Mouse (Mus musculus): Measurements from ENCODE around the gene Ifitm3.
A peak's percentile ranks its signal among the peaks of the same experiment; 100 is the strongest.
"Not testable (repeated sequence)": the region's sequence is repeated elsewhere in the genome, so short reads cannot be mapped to it uniquely, and the experiment has no call there.

Gene Ifitm3

DNA sequence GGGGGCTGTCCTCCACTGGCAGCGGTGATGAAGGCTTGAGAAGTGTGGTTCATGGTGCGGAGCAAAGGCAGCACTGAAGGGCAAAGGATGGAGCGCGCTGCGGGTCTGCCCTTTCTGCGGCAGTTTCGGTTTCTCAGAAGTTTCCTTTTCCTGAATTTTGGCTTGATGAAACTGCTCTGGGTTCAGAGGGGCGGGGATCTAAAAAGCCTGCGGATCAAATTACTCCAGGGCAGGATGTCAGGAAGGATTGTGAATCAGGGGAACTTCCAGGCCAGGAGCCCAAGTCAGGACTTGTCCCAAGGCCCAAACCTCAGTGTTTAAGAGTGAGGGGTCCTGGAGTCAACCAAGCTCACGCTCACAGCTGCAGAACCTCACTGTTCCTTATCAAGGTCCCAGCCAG is at the start of gene Ifitm3:
TSS of gene Ifitm3 (minus strand) at position 178 of the 400 bp plus-strand sequence.
- DNase-seq (ENCODE audit: low read depth, low spot score), result no peak

DNA sequence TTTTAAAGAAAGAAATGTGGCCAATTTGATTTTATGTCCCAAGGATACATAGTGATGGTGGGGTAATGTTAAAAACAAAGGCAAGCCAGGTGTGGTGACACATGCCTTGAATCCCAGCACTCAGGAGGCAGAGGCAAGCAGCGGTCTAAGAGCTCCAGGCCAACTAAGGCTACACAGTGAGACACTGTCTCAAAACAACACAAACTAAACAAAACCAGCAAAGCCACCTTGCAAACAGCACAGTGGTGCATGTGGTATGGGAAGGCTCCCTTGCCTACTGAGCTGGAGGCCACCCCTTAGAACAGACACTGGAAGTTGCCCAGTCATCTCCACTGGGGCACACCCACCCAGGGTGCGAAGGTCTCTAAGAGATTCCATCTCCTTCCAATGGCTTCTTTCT is 49.4 kb upstream of the Ifitm3 start:
- DNase-seq (ENCODE audit: low read depth, low spot score), result no peak

DNA sequence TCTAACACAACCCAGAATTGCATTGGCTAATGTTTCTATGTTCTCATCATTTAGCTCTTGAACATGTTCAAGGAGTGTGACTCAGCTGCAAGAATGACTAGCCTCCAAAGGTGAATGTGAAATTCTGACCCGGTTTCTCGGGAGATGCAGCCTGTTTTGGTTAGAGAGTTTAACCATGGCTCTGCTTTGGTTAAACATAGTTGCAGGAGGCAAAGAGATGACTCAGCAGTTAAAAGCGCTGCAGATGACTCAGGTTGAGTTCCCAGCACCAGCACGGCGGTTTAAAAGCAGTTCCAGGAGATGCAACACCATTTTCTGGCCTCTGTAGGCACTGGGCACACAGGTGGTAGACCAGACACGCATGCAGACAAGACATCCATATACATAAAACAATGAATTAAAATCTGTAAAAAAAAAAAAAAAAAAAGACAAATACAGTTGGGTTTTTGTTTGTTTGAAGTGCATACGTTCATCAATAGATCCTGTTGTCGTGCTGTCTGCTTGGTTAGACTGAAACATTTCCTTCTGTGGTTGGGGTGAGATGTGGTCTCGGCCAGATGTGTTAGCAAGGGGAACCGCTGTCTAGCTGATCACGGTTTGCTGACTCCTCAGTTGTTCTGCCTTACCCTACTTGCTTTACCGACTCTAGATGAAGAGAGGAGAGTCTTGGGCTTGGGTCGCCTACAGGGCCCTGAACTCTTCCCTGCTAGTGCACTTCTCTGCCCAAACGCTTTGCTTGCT is 48.2 kb upstream of the Ifitm3 start:
- peak; percentile 52 for DNase-seq (ENCODE audit: low read depth, low spot score)

GRCm38 (mm10) chr7:141057541-141057940 is 47.0 kb upstream of the Ifitm3 start:
- DNase-seq (ENCODE audit: low read depth, low spot score), result no peak

DNA sequence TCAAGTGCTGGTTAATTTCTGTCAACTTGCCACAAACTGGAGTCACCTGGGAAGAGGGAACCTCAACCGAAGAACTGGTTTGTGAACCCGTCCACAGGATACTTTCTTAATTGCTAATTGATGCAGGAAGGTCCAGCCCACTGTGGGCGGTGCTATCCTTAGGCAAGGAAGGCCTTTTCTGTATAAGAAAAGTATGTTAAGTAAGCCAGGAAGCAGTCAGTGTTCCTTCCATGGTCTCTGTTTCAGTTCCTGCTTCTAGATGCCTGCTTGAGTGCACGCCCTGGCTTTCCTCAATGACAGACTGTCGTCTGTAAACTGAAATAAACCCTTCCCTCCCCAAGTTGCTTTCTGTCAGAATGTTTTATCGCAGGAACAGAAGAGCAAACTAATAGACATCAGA is 46.4 kb upstream of the Ifitm3 start:
- peak; percentile 57 for DNase-seq (ENCODE audit: low read depth, low spot score)

DNA sequence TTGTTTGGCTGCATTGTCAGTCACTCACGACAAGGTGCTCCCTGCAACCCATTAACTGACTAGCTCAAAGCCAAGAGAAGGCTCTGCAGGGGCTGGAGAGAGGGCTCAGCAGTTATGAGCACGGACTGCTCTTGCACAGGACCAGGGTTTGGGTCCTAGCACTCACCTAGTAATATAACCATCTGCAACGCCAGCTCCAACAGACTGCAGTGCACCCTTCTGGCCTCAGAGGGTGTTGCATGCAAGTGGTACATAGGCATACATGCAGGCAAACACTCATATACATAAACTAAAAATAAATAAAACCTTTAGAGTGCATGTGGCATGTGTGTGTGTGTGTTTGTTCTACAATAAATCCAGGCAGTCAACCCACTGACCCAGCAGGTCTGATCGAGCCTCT is 45.2 kb upstream of the Ifitm3 start:
- DNase-seq (ENCODE audit: low read depth, low spot score), result no peak

- DNase-seq (ENCODE audit: low read depth, low spot score), result no peak
Observed at GRCm38 (mm10) chr7:141052421-141052820, 41.9 kb upstream of the Ifitm3 start.

DNA sequence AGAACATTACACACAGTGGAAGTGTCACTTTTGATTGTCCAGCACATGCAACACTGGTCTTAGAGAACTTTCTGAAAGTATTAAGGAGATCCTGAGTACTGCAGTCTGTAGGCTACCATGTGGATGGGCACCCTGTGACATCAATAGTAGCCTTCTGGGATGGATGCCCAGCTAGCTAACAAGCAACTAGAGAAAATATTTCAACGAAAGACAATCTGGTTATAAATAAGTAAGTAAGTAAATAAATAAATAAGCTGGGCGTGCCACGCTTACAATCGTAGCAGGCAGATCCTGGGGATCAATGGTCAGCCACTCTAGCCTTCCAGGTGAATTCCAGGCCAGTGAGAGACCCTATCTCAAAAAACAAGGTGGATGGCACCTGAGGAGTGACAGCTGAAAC is 41.4 kb upstream of the Ifitm3 start:
- DNase-seq (ENCODE audit: low read depth, low spot score), result no peak

- no peak for DNase-seq (ENCODE audit: low read depth, low spot score)
Observed at GRCm38 (mm10) chr7:141051060-141051685, 40.6 kb upstream of the Ifitm3 start.

- no peak for DNase-seq (ENCODE audit: low read depth, low spot score)
Observed at GRCm38 (mm10) chr7:141049326-141049725, 38.8 kb upstream of the Ifitm3 start.

- peak; percentile 92 for DNase-seq (ENCODE audit: low read depth, low spot score)
Observed at GRCm38 (mm10) chr7:141048226-141049218, 38.0 kb upstream of the Ifitm3 start.

DNA sequence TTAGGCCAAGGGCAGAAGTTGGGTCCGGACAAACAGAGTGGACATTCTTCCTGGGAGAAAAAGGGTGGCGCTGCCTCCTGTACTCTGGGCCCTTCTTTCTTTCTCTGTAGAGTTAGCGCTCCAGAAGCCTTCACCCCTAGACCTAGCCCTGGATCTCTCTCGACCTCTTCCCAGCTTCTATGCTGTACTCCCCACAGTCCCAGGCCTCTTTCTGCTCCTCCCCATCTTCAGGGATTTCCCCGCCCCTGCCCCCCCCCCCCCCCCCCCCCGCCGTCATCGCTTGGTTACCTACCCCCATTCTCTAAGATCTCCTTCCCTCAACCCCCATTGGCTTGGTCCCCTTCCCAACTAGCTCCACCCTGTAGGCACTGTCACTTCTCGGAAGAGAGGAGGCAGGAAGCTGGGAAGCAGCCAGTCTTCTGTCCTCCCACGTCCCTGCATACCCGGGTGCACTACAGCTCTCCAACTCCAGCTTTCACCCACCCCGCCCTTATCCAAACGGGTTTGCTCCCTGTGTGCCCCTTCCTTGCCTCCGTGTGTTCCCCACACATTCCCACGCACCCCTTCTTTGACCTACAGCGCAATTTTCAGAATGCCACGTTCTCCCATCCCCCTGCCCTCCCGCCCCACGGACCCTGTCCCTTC is 37.1 kb upstream of the Ifitm3 start:
- no peak for DNase-seq (ENCODE audit: low read depth, low spot score)

- DNase-seq (ENCODE audit: low read depth, low spot score), result no peak
Observed at GRCm38 (mm10) chr7:141046931-141047580, 36.5 kb upstream of the Ifitm3 start.

DNA sequence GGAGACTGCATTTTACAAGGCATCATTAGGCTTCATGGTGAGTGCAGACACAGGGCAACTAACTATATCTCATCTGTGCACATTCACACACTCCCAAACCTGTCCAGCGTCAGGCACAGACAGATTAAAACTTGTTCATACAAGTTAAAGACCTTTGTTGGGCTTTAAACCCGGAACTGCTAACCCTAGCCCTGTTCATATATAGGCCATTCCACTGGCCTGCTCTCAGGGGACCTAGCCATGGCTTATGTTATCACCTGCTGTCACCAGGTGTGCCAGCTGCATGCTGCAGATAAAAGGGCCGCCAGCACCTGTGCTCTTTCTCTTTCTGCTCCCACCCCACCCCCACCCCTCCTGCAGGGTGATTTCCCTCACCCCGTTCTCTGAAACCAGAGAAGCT is 32.0 kb upstream of the Ifitm3 start:
- DNase-seq (ENCODE audit: low read depth, low spot score), result peak; percentile 67

DNA sequence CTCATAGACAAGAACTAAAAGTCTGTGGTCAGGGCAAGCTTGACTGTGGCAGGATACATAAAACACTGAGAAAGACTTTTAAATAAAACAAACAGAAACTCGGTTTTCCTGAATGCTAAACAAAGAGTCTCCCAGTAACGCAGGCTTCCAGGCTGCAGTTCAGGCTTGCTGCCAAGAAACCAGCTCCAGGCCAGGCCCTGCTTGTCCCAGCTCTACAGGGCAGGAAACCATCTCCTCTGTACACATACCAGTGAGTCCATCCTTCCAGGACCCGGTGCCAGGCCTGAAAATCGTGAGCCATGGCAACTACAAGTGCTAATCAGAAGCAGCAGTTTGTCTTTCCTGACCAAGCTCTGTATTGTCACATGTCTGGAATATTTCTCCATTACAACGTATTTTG is 31.1 kb upstream of the Ifitm3 start:
- no peak for DNase-seq (ENCODE audit: low read depth, low spot score)

- DNase-seq (ENCODE audit: low read depth, low spot score), result no peak
Observed at GRCm38 (mm10) chr7:141040867-141041606, 30.5 kb upstream of the Ifitm3 start.

DNA sequence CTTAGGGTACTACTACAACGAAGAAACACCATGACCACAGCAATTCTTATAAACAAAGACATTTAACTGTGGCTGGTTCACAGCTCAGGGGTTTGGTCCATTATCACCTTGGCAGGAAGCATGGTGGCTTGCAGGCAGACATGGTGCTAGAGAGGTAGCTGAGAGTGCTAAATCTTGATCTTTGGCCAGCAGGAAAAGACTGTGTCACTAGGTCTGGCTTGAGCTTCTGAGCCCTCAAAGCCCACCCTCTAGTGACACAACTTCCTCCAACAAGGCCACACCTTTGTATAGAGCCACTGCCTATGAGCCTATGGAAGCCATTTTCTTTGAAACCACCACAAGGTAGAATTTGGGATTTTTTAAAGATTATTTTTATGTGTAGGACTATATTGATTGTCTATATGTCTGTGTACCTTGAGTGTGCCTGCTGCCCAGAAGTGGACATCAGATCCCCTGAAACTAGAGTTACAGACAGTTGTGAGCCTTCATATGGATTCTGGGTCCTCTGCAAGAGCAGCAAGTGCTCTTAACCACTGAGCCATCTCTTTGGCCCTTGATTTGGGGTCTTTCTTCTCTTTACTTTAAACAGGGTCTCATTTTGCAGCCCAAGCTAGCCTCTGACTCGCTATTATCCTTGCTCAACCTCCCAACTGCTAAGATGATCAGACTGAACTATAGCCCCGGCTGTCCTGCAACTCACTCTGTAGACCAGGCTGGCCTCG is 29.0 kb upstream of the Ifitm3 start:
- no peak for DNase-seq (ENCODE audit: low read depth, low spot score)

DNA sequence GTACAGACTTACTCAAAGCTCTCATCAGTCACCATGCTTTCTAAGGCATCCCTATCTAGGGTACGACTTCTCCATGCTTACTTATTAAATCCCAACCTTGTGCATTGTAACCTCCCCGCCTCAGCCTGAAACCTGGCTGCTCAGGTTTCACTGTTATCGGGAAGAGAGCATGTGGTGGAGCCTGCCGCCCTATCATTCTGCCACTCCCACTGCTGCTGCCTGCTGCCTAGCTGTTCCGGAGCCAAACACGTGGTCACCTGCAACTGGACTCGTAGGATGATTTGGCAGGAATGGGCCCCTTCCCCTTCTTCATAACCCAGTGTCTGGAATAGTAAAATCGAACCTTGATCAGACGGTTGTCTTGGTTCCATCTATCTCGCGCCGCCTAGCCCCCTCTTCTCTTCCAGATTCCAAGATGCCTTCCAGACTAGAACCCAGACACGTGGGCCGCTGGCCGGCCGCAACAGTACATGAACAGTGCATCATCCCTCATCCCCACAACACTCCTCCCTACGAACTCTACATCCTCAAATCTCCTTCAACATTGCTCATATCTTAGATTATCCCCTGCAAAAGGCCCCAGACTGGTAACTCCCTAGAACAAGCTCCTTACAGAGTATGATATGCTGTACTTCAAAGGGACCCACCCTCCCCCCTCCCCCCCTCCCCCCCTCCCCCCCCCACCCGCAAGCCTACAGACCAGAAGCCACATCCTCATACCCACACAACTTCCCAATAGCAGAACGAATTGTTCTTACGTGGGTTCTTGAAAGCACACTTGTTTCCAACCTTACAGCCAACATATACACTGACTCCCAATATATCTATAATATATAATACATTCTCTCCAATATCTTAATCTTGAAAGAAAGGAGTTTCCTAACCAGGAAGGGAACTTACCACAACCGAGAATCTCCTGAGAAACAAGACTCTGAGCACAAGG is 27.8 kb upstream of the Ifitm3 start:
- no peak for DNase-seq (ENCODE audit: low read depth, low spot score)

DNA sequence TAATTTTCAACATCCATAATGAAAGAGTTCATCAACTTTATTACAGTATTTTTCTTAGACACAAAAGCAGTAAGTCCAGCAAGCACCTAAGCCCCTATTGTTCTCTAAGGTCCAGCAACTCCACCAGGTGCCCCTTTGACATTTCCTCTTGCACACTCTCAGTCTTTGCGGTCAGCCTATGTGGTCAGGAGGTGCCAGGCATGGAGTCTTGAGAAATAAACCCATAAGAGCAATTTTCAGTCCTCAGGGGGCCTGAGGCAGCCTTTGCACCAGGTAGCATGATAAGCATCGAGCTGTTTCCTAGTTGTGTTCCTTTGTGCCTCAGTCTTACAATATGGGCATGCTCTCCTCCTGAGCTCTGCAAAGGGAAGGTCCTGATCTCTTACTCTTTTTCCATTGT is 26.1 kb upstream of the Ifitm3 start:
- not testable (repeated sequence) for DNase-seq (ENCODE audit: low read depth, low spot score)

Data from A20 (cell line).